8 mouse cellular contexts compared by ENCODE assay signal in the genomic region with DNA sequence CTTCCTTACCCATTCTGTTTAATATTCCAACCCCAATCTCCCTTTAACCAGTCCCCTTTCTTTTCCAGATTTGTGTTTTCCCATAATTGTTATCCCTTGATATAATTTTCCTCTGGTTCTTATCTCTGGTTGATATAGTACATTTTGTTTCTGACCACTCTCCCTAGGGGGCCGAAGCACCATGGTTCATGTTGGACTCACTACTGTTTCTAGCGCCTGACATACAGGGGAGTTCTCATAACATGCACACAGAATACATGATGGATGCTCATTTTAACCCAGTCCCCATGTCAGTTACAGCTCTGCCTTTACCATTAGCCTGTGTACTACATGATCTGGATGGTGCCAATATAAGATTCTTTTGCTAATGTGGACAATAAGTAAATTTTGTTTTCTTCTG. TPM values are rescaled to one million over a fixed set of nuclear protein-coding genes. Genes with fewer than 3 reads are reported as not detected.
DNase-seq lines count a peak whose midpoint lies in the region; ATAC-seq and TF ChIP-seq lines count a peak whose summit lies in the region.

No protein-coding gene starts in this region.

- no peak overlapping the region for H3K9ac ChIP-seq in heart, embryonic 11.5 days (ENCODE audit: low read depth, low read length)
- no peak overlapping the region for H3K9ac ChIP-seq in CH12.LX (ENCODE audit: insufficient read depth, low read depth)
- no peak overlapping the region for H3K9ac ChIP-seq in forebrain, embryonic 14.5 days (ENCODE audit: low read length)
- H3K9ac ChIP-seq in liver, postnatal 0 days (replicated peaks), result no peak overlapping the region; the same call in 1 of the 2 replicates

- TF ChIP-seq POLR2A in CH12.LX (IDR thresholded peaks at IDR 0.05; ENCODE audit: low read depth, low read length), result no peak

- H3K36me3 ChIP-seq in heart, embryonic 11.5 days (ENCODE audit: control insufficient read depth, insufficient read depth, low read length), result peaks cover 11% of the 10 kb centered on the region
- peaks cover 38 to 59% of the 10 kb centered on the region in 2 experiments for H3K36me3 ChIP-seq in CH12.LX (replicated peaks in 1 of 2; ENCODE audit: control insufficient read depth in 1 of 2, insufficient read depth in 1 of 2, low read length in 1 of 2)
- H3K36me3 ChIP-seq in forebrain, embryonic 14.5 days (ENCODE audit: control insufficient read depth, insufficient read depth, low read length), result peaks cover 34% of the 10 kb centered on the region
- peaks cover 35% of the 10 kb centered on the region for H3K36me3 ChIP-seq in liver, postnatal 0 days (replicated peaks; ENCODE audit: insufficient read depth, low read length)

- 65% methylated on average over 2 of the region's 2 CpGs for WGBS in heart, embryonic 11.5 days (ENCODE audit: insufficient replicate concordance)
- WGBS in forebrain, embryonic 14.5 days, result 76% methylated on average over 2 of the region's 2 CpGs
- WGBS in liver, postnatal 0 days (ENCODE audit: insufficient replicate concordance), result 68% methylated on average over 2 of the region's 2 CpGs

- TF ChIP-seq RAD21 in CH12.LX (IDR thresholded peaks at IDR 0.05; ENCODE audit: low read depth, low read length), result no peak

- peak overlapping the region; percentile 76 for H3K4me2 ChIP-seq in heart, embryonic 11.5 days
- H3K4me2 ChIP-seq in CH12.LX (ENCODE audit: insufficient read depth, low read depth, poor library complexity, severe bottlenecking), result no peak overlapping the region
- H3K4me2 ChIP-seq in forebrain, embryonic 14.5 days (ENCODE audit: low read length), result peak overlapping the region; percentile 95; the same call in 1 of the 2 replicates
- peak overlapping the region; percentile 93; the same call in 1 of the 2 replicates for H3K4me2 ChIP-seq in liver, postnatal 0 days (ENCODE audit: low read depth, low read length)

- H3K9me3 ChIP-seq in heart, embryonic 11.5 days (replicated peaks; ENCODE audit: control insufficient read depth, low read length), result no peaks in the 10 kb centered on the region
- H3K9me3 ChIP-seq in CH12.LX (replicated peaks; ENCODE audit: low read length), result no peaks in the 10 kb centered on the region
- H3K9me3 ChIP-seq in forebrain, embryonic 14.5 days (replicated peaks; ENCODE audit: control insufficient read depth, low read length), result no peaks in the 10 kb centered on the region
- H3K9me3 ChIP-seq in liver, postnatal 0 days (ENCODE audit: low read length), result no peaks in the 10 kb centered on the region

- no peaks in the 10 kb centered on the region for H3K27me3 ChIP-seq in heart, embryonic 11.5 days (ENCODE audit: control insufficient read depth, insufficient read depth, low read length)
- H3K27me3 ChIP-seq in CH12.LX (replicated peaks), result no peaks in the 10 kb centered on the region
- no peaks in the 10 kb centered on the region for H3K27me3 ChIP-seq in forebrain, embryonic 14.5 days (replicated peaks; ENCODE audit: control insufficient read depth, insufficient read depth, low read length)
- peaks cover 9% of the 10 kb centered on the region for H3K27me3 ChIP-seq in liver, postnatal 0 days (ENCODE audit: insufficient read depth, low read length)

- H3K79me2 ChIP-seq in CH12.LX (replicated peaks; ENCODE audit: control insufficient read depth, extremely low read depth, insufficient read depth, poor library complexity, severe bottlenecking), result peaks cover 21% of the 10 kb centered on the region

- no peak for TF ChIP-seq EP300 in CH12.LX (IDR thresholded peaks at IDR 0.05; ENCODE audit: low read length)
- TF ChIP-seq EP300 in liver, postnatal 0 days (IDR thresholded peaks at IDR 0.05; ENCODE audit: low read depth), result no peak

- no peak for TF ChIP-seq CTCF in CH12.LX (conservative IDR thresholded peaks at IDR 0.05 in 1 of 2, IDR thresholded peaks at IDR 0.05 in 1 of 2; ENCODE audit: low read depth in 2 of 2, low read length in 2 of 2)
- no peak for TF ChIP-seq CTCF in liver, postnatal 0 days (IDR thresholded peaks at IDR 0.05; ENCODE audit: low read depth)

- in situ Hi-C loops in CH12.LX (cut with MboI; ENCODE audit: low pct_ligation_motif_present, low pct_unique_long_range_greater_than_20kb, low sequenced_read_pairs), result no loop called here

- peaks cover 16% of the 10 kb centered on the region for H3K4me1 ChIP-seq in heart, embryonic 11.5 days (ENCODE audit: control insufficient read depth, insufficient read depth, low read length)
- H3K4me1 ChIP-seq in CH12.LX (ENCODE audit: control insufficient read depth in 1 of 2, insufficient read depth in 2 of 2), result peaks cover 8 to 34% of the 10 kb centered on the region in 2 experiments
- H3K4me1 ChIP-seq in forebrain, embryonic 14.5 days (ENCODE audit: control insufficient read depth, insufficient read depth, low read length), result peaks cover 20% of the 10 kb centered on the region
- H3K4me1 ChIP-seq in liver, postnatal 0 days (ENCODE audit: insufficient read depth), result peaks cover 21% of the 10 kb centered on the region

- dilution Hi-C loops in CH12.LX (cut with MboI; ENCODE audit: extremely low pct_ligation_motif_present, extremely low pct_unique_long_range_greater_than_20kb, low sequenced_read_pairs), result no loop called here

- 0 out of 2 replicates have a peak overlapping the region, but pooled peaks have one; percentile 99 for H3K4me3 ChIP-seq in heart, embryonic 11.5 days (ENCODE audit: low read depth, low read length)
- no peak overlapping the region for H3K4me3 ChIP-seq in CH12.LX (replicated peaks in 1 of 3; ENCODE audit: low read depth in 2 of 3, low read length in 2 of 3, poor library complexity in 1 of 3)
- peak overlapping the region; percentile 89 for H3K4me3 ChIP-seq in forebrain, embryonic 14.5 days (ENCODE audit: low read depth, low read length)
- no peak overlapping the region; the same call in 1 of the 2 replicates for H3K4me3 ChIP-seq in liver, postnatal 0 days (ENCODE audit: low read depth, low read length)

- no peak overlapping the region for H3K27ac ChIP-seq in heart, embryonic 11.5 days (ENCODE audit: low read depth, low read length)
- H3K27ac ChIP-seq in CH12.LX (ENCODE audit: insufficient read depth, low read depth), result no peak overlapping the region
- H3K27ac ChIP-seq in forebrain, embryonic 14.5 days (ENCODE audit: low read depth, low read length), result no peak overlapping the region
- no peak overlapping the region for H3K27ac ChIP-seq in liver, postnatal 0 days (ENCODE audit: low read depth)

- no peak for DNase-seq in heart, adult 9 months (ENCODE audit: low spot score in 2 of 2)
- DNase-seq in CH12.LX (ENCODE audit: extremely low read depth), result no peak
- no peak for DNase-seq in forebrain, embryonic 14.5 days (ENCODE audit: low spot score)
- no peak for DNase-seq in liver, postnatal 0 days
- no peak for DNase-seq in urinary bladder, adult 2 months (ENCODE audit: low spot score)
- no peak for DNase-seq in c-Kit-positive CD71-positive TER-119-positive erythroid progenitor cells, embryonic 14.5 days (ENCODE audit: low spot score)
- no peak for DNase-seq in yolk sac, embryonic 10.5 days (ENCODE audit: low spot score)

- no peak for ATAC-seq in heart, embryonic 11.5 days (replicated peaks; ENCODE audit: insufficient number of reproducible peaks, low FRiP score, low TSS enrichment)
- no peak for ATAC-seq in forebrain, embryonic 14.5 days
- no peak for ATAC-seq in liver, postnatal 0 days

TF ChIP-seq in CH12.LX, 34 proteins besides CTCF, POLR2A, EP300 and RAD21 (continues in another document):
- no peak for TF ChIP-seq BHLHE40 (IDR thresholded peaks at IDR 0.05; ENCODE audit: low read depth, low read length)

RNA-seq across cellular contexts. Expression of gene Atp6v0b, which starts 0.8 kb away (rescaled TPM):
- 194 and 197 TPM in 2 replicates for polyA plus RNA-seq in heart, embryonic 11.5 days (2014; fragmentation: Nextera tagmentation; extraction: Ambion mirVana)
- 169 and 186 TPM in 2 replicates for total RNA-seq in CH12.LX (2012; rRNA removed)
- total RNA-seq in CH12.LX (2014; rRNA removed), result 165 and 176 TPM in 2 replicates
- polyA plus RNA-seq in CH12.LX (2012; ENCODE audit: insufficient read length, low read depth), result 189 and 202 TPM in 2 replicates
- 483 and 520 TPM in 2 replicates for polyA plus RNA-seq in forebrain, embryonic 14.5 days (2014; fragmentation: Nextera tagmentation; extraction: Ambion mirVana)
- polyA plus RNA-seq in liver, postnatal 0 days (2015; fragmentation: Nextera tagmentation; extraction: Ambion mirVana), result 149 and 164 TPM in 2 replicates
- polyA plus RNA-seq in urinary bladder, adult 2 months (2012; rRNA removed), result 245 and 352 TPM in 2 replicates

RNA-seq across cellular contexts. Expression of gene Dph2, which starts 3.9 kb away (rescaled TPM):
- 12.7 and 14.2 TPM in 2 replicates for polyA plus RNA-seq in heart, embryonic 11.5 days (2014; fragmentation: Nextera tagmentation; extraction: Ambion mirVana)
- total RNA-seq in CH12.LX (2012; rRNA removed) (19.8 and 25.8 TPM in 2 replicates), CH12.LX (2014; rRNA removed) (20.9 and 21.5 TPM in 2 replicates)
- polyA plus RNA-seq in CH12.LX (2012; ENCODE audit: insufficient read length, low read depth), result 15.2 and 20.8 TPM in 2 replicates
- polyA plus RNA-seq in forebrain, embryonic 14.5 days (2014; fragmentation: Nextera tagmentation; extraction: Ambion mirVana), result 26.8 and 31.9 TPM in 2 replicates
- 3.5 and 4.5 TPM in 2 replicates for polyA plus RNA-seq in liver, postnatal 0 days (2015; fragmentation: Nextera tagmentation; extraction: Ambion mirVana)
- 9.6 and 14.0 TPM in 2 replicates for polyA plus RNA-seq in urinary bladder, adult 2 months (2012; rRNA removed)

RNA-seq across cellular contexts. Expression of gene B4galt2, which starts 4.6 kb away (rescaled TPM):
- 13.8 and 14.1 TPM in 2 replicates for polyA plus RNA-seq in heart, embryonic 11.5 days (2014; fragmentation: Nextera tagmentation; extraction: Ambion mirVana)
- total RNA-seq in CH12.LX (2012; rRNA removed) (0.25 and 0.29 TPM in 2 replicates), CH12.LX (2014; rRNA removed) (not detected in 2 replicates)
- 0.14 and 0.22 TPM in 2 replicates for polyA plus RNA-seq in CH12.LX (2012; ENCODE audit: insufficient read length, low read depth)
- 49.1 and 50.6 TPM in 2 replicates for polyA plus RNA-seq in forebrain, embryonic 14.5 days (2014; fragmentation: Nextera tagmentation; extraction: Ambion mirVana)
- 0.63 and 0.67 TPM in 2 replicates for polyA plus RNA-seq in liver, postnatal 0 days (2015; fragmentation: Nextera tagmentation; extraction: Ambion mirVana)
- polyA plus RNA-seq in urinary bladder, adult 2 months (2012; rRNA removed), result 18.4 and 23.8 TPM in 2 replicates

RNA-seq across cellular contexts. Expression of gene Ccdc24, which starts 15.6 kb away (rescaled TPM):
- 0.56 and 0.90 TPM in 2 replicates for polyA plus RNA-seq in heart, embryonic 11.5 days (2014; fragmentation: Nextera tagmentation; extraction: Ambion mirVana)
- total RNA-seq in CH12.LX (2012; rRNA removed) (0.46 and 0.93 TPM in 2 replicates), CH12.LX (2014; rRNA removed) (not detected in 2 replicates)
- polyA plus RNA-seq in CH12.LX (2012; ENCODE audit: insufficient read length, low read depth), result 0.40 and 0.81 TPM in 2 replicates
- polyA plus RNA-seq in forebrain, embryonic 14.5 days (2014; fragmentation: Nextera tagmentation; extraction: Ambion mirVana), result 1.5 and 1.6 TPM in 2 replicates
- polyA plus RNA-seq in liver, postnatal 0 days (2015; fragmentation: Nextera tagmentation; extraction: Ambion mirVana), result 0.15 and 0.34 TPM in 2 replicates
- 0.90 and 1.7 TPM in 2 replicates for polyA plus RNA-seq in urinary bladder, adult 2 months (2012; rRNA removed)

RNA-seq across cellular contexts. Expression of gene Ipo13, which starts 26.9 kb away (rescaled TPM):
- 31.6 and 37.4 TPM in 2 replicates for polyA plus RNA-seq in heart, embryonic 11.5 days (2014; fragmentation: Nextera tagmentation; extraction: Ambion mirVana)
- total RNA-seq in CH12.LX (2012; rRNA removed), result 22.0 and 27.5 TPM in 2 replicates
- 5.9 and 7.4 TPM in 2 replicates for total RNA-seq in CH12.LX (2014; rRNA removed)
- polyA plus RNA-seq in CH12.LX (2012; ENCODE audit: insufficient read length, low read depth), result 46.5 and 54.1 TPM in 2 replicates
- 64.1 and 66.2 TPM in 2 replicates for polyA plus RNA-seq in forebrain, embryonic 14.5 days (2014; fragmentation: Nextera tagmentation; extraction: Ambion mirVana)
- polyA plus RNA-seq in liver, postnatal 0 days (2015; fragmentation: Nextera tagmentation; extraction: Ambion mirVana), result 7.5 and 7.7 TPM in 2 replicates
- polyA plus RNA-seq in urinary bladder, adult 2 months (2012; rRNA removed), result 40.0 and 40.5 TPM in 2 replicates

Comparison
In these comparisons a context has a peak if more than half of its experiments do, and no peak if none do; other contexts are left out.
1. H3K4me3 ChIP-seq: peak in heart, embryonic 11.5 days (single experiment) and forebrain, embryonic 14.5 days (single experiment); none in CH12.LX (0 of 3) and liver, postnatal 0 days (single experiment).